Mouse (Mus musculus): ENCODE results near the gene Dnajc14. TPM values are rescaled to one million over a fixed set of nuclear protein-coding genes. Genes with fewer than 3 reads are reported as not detected.

The Dnajc14 gene
- 40.3 and 42.2 TPM in 2 replicates for polyA plus RNA-seq (2015; fragmentation: Nextera tagmentation; extraction: Ambion mirVana)

GRCm38 (mm10) chr10:128803771-128804270 lies at the start of gene Dnajc14:
TSS of gene Dnajc14 (plus strand) at chr10:128804062.
- H3K4me3 ChIP-seq (ENCODE audit: low read length): peak within 1 kb of the TSS; percentile 87
- peak within 1 kb of the TSS; percentile 99 for H3K27ac ChIP-seq (ENCODE audit: low read length)
- peaks cover 38% of the 10 kb centered on the region for H3K4me1 ChIP-seq (ENCODE audit: control insufficient read depth, insufficient read depth, low read length)
- peak within 1 kb of the TSS; percentile 94 for H3K9ac ChIP-seq (ENCODE audit: low read length)
- WGBS: under 1% methylated on average over 14 of the region's 14 CpGs
- peak; percentile 8; the same call in 1 of the 2 replicates for ATAC-seq (replicated peaks; ENCODE audit: extremely low read depth, insufficient read depth, low FRiP score)
- peak within 1 kb of the TSS; percentile 66 for H3K4me2 ChIP-seq (ENCODE audit: low read depth, low read length)
- H3K27me3 ChIP-seq (ENCODE audit: control insufficient read depth, insufficient read depth, low read length): no peaks in the 10 kb centered on the region
- no peaks in the 10 kb centered on the region for H3K9me3 ChIP-seq (replicated peaks; ENCODE audit: control insufficient read depth, low read length)
- peaks cover 3% of the 10 kb centered on the region for H3K36me3 ChIP-seq (ENCODE audit: control insufficient read depth, insufficient read depth)

GRCm38 (mm10) chr10:128772895-128773294 lies 31.0 kb upstream of the Dnajc14 start:
- H3K9ac ChIP-seq (ENCODE audit: low read length): no peak overlapping the region
- H3K27me3 ChIP-seq (ENCODE audit: control insufficient read depth, insufficient read depth, low read length): no peaks in the 10 kb centered on the region
- no peak overlapping the region for H3K4me3 ChIP-seq (ENCODE audit: low read length)
- H3K9me3 ChIP-seq (replicated peaks; ENCODE audit: control insufficient read depth, low read length): no peaks in the 10 kb centered on the region
- H3K4me2 ChIP-seq (ENCODE audit: low read depth, low read length): no peak overlapping the region
- H3K36me3 ChIP-seq (ENCODE audit: control insufficient read depth, insufficient read depth): no peaks in the 10 kb centered on the region
- 73% methylated on average over 2 of the region's 2 CpGs for WGBS
- H3K27ac ChIP-seq (ENCODE audit: low read length): no peak overlapping the region
- ATAC-seq (replicated peaks; ENCODE audit: extremely low read depth, insufficient read depth, low FRiP score): no peak
- no peaks in the 10 kb centered on the region for H3K4me1 ChIP-seq (ENCODE audit: control insufficient read depth, insufficient read depth, low read length)

GRCm38 (mm10) chr10:128773685-128774084 lies 30.2 kb upstream of the Dnajc14 start:
- H3K36me3 ChIP-seq (ENCODE audit: control insufficient read depth, insufficient read depth): no peaks in the 10 kb centered on the region
- 17% methylated on average over 5 of the region's 5 CpGs for WGBS
- no peak overlapping the region for H3K9ac ChIP-seq (ENCODE audit: low read length)
- no peak overlapping the region for H3K4me2 ChIP-seq (ENCODE audit: low read depth, low read length)
- no peak overlapping the region for H3K27ac ChIP-seq (ENCODE audit: low read length)
- no peaks in the 10 kb centered on the region for H3K27me3 ChIP-seq (ENCODE audit: control insufficient read depth, insufficient read depth, low read length)
- no peaks in the 10 kb centered on the region for H3K4me1 ChIP-seq (ENCODE audit: control insufficient read depth, insufficient read depth, low read length)
- no peak overlapping the region for H3K4me3 ChIP-seq (ENCODE audit: low read length)
- ATAC-seq (replicated peaks; ENCODE audit: extremely low read depth, insufficient read depth, low FRiP score): no peak
- H3K9me3 ChIP-seq (replicated peaks; ENCODE audit: control insufficient read depth, low read length): no peaks in the 10 kb centered on the region

- H3K27ac ChIP-seq (ENCODE audit: low read length): peak overlapping the region; percentile 92
- 81% methylated on average over 2 of the region's 2 CpGs for WGBS
- no peak overlapping the region for H3K4me3 ChIP-seq (ENCODE audit: low read length)
- no peak overlapping the region for H3K9ac ChIP-seq (ENCODE audit: low read length)
- H3K4me1 ChIP-seq (ENCODE audit: control insufficient read depth, insufficient read depth, low read length): no peaks in the 10 kb centered on the region; the same call in 1 of the 2 replicates
- H3K9me3 ChIP-seq (replicated peaks; ENCODE audit: control insufficient read depth, low read length): no peaks in the 10 kb centered on the region; the same call in 1 of the 2 replicates
- no peak for ATAC-seq (replicated peaks; ENCODE audit: extremely low read depth, insufficient read depth, low FRiP score)
- no peak overlapping the region for H3K4me2 ChIP-seq (ENCODE audit: low read depth, low read length)
- no peaks in the 10 kb centered on the region for H3K27me3 ChIP-seq (ENCODE audit: control insufficient read depth, insufficient read depth, low read length)
- H3K36me3 ChIP-seq (ENCODE audit: control insufficient read depth, insufficient read depth): no peaks in the 10 kb centered on the region
Observed at GRCm38 (mm10) chr10:128778441-128778840, 25.4 kb upstream of the Dnajc14 start.

- Histone ChIP-seq H3K4me2 (ENCODE audit: low read depth, low read length) (peak overlapping the region; percentile 39; the same call in 1 of the 2 replicates), H3K9me3 (replicated peaks; ENCODE audit: control insufficient read depth, low read length) (peaks cover 6% of the 10 kb centered on the region), H3K27me3 (ENCODE audit: control insufficient read depth, insufficient read depth, low read length) (no peaks in the 10 kb centered on the region), H3K4me1 (ENCODE audit: control insufficient read depth, insufficient read depth, low read length) (no peaks in the 10 kb centered on the region; the same call in 1 of the 2 replicates), H3K4me3 (ENCODE audit: low read length) (no peak overlapping the region), H3K9ac (ENCODE audit: low read length) (no peak overlapping the region), H3K27ac (ENCODE audit: low read length) (peak overlapping the region; percentile 92), H3K36me3 (ENCODE audit: control insufficient read depth, insufficient read depth) (no peaks in the 10 kb centered on the region)
- peak; percentile 93 for ATAC-seq (replicated peaks; ENCODE audit: extremely low read depth, insufficient read depth, low FRiP score)
- 26% methylated on average over 8 of the region's 8 CpGs for WGBS
Observed at GRCm38 (mm10) chr10:128779011-128779795, 24.7 kb upstream of the Dnajc14 start.

- Histone ChIP-seq H3K4me2 (ENCODE audit: low read depth, low read length) (no peak overlapping the region), H3K9me3 (replicated peaks; ENCODE audit: control insufficient read depth, low read length) (peaks cover 7% of the 10 kb centered on the region), H3K4me3 (ENCODE audit: low read length) (no peak overlapping the region), H3K4me1 (ENCODE audit: control insufficient read depth, insufficient read depth, low read length) (no peaks in the 10 kb centered on the region; the same call in 1 of the 2 replicates), H3K27ac (ENCODE audit: low read length) (no peak overlapping the region), H3K9ac (ENCODE audit: low read length) (no peak overlapping the region), H3K27me3 (ENCODE audit: control insufficient read depth, insufficient read depth, low read length) (no peaks in the 10 kb centered on the region), H3K36me3 (ENCODE audit: control insufficient read depth, insufficient read depth) (no peaks in the 10 kb centered on the region)
- WGBS: 88% methylated on average over 1 of the region's 1 CpGs
- ATAC-seq (replicated peaks; ENCODE audit: extremely low read depth, insufficient read depth, low FRiP score): no peak
Observed at GRCm38 (mm10) chr10:128780200-128780599, 23.7 kb upstream of the Dnajc14 start.

GRCm38 (mm10) chr10:128790398-128791124 lies 13.3 kb upstream of the Dnajc14 start, which contains the start of gene Mmp19:
TSS of gene Mmp19 (plus strand) at chr10:128790910.
- WGBS: 58% methylated on average over 7 of the region's 7 CpGs
- H3K4me1 ChIP-seq (ENCODE audit: control insufficient read depth, insufficient read depth, low read length): no peaks in the 10 kb centered on the region
- no peak within 1 kb of the TSS for H3K4me2 ChIP-seq (ENCODE audit: low read depth, low read length)
- H3K27me3 ChIP-seq (ENCODE audit: control insufficient read depth, insufficient read depth, low read length): no peaks in the 10 kb centered on the region
- no peak for ATAC-seq (replicated peaks; ENCODE audit: extremely low read depth, insufficient read depth, low FRiP score)
- no peak within 1 kb of the TSS; the same call in 1 of the 2 replicates for H3K27ac ChIP-seq (ENCODE audit: low read length)
- H3K9ac ChIP-seq (ENCODE audit: low read length): no peak within 1 kb of the TSS; the same call in 1 of the 2 replicates
- 0 out of 2 replicates have a peak within 1 kb of the TSS, but pooled peaks have one; percentile 4 for H3K4me3 ChIP-seq (ENCODE audit: low read length)
- H3K36me3 ChIP-seq (ENCODE audit: control insufficient read depth, insufficient read depth): no peaks in the 10 kb centered on the region
- H3K9me3 ChIP-seq (replicated peaks; ENCODE audit: control insufficient read depth, low read length): no peaks in the 10 kb centered on the region

GRCm38 (mm10) chr10:128792041-128792440 lies 11.8 kb upstream of the Dnajc14 start:
- Histone ChIP-seq H3K4me2 (ENCODE audit: low read depth, low read length) (no peak overlapping the region), H3K9me3 (replicated peaks; ENCODE audit: control insufficient read depth, low read length) (no peaks in the 10 kb centered on the region), H3K9ac (ENCODE audit: low read length) (no peak overlapping the region), H3K4me3 (ENCODE audit: low read length) (no peak overlapping the region), H3K4me1 (ENCODE audit: control insufficient read depth, insufficient read depth, low read length) (no peaks in the 10 kb centered on the region), H3K27me3 (ENCODE audit: control insufficient read depth, insufficient read depth, low read length) (no peaks in the 10 kb centered on the region), H3K36me3 (ENCODE audit: control insufficient read depth, insufficient read depth) (no peaks in the 10 kb centered on the region), H3K27ac (ENCODE audit: low read length) (no peak overlapping the region)
- no peak for ATAC-seq (replicated peaks; ENCODE audit: extremely low read depth, insufficient read depth, low FRiP score)

Data from heart, embryonic 16.5 days (tissue).